Mouse (Mus musculus) gastrocnemius, adult 18-20 months (tissue): ENCODE measurements around the gene AL731706.2. TPM values are rescaled to one million over a fixed set of nuclear protein-coding genes. Genes with fewer than 3 reads are reported as not detected.
"Not testable (repeated sequence)": the region's sequence is repeated elsewhere in the genome, so short reads cannot be mapped to it uniquely, and the experiment has no call there.

ENCODE experiments used
- DNase-seq: peaks from one replicate; pipeline ENCODE4 v3.0.0; 2021; ENCODE audit warnings: low spot score
- long read RNA-seq, 2 experiments: library from polyadenylated mRNA; stranded (forward); transcript quantifications; one replicate each; pipeline ENCODE4 v2.0.0; 2021
- total RNA-seq, 2 experiments: library from RNA; stranded (reverse); gene quantifications; 2 replicates each; pipeline ENCODE4 v1.2.3; 2021

AL731706.2 gene
- total RNA-seq = 10 to 100 TPM; 35.3 to 38.5 TPM
- long read RNA-seq, experiment 1 = 0 reads
- long read RNA-seq, experiment 2 = 0 reads

DNA sequence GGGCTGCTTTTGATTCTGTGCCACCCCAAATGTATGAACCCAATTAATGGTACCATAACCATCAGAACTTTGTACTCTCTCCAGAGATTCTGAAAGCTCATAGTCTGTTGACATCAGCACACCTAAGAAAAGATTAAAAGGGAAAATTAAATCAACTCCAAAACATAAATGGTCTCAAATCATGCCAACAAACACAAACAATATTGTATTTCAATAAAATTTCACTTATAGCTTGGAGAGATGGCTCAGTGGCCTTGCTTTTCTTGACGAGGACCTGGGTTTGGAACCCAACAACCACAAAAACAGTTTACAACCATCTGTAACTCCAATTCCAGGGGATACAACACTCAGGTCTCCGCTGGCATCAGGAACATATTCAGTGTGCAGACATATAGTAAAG lies at the start of gene AL731706.2:
Gene AL731706.2 (minus strand): TSS at position 101 of the 400 bp plus-strand sequence.
- no peak for DNase-seq

DNA sequence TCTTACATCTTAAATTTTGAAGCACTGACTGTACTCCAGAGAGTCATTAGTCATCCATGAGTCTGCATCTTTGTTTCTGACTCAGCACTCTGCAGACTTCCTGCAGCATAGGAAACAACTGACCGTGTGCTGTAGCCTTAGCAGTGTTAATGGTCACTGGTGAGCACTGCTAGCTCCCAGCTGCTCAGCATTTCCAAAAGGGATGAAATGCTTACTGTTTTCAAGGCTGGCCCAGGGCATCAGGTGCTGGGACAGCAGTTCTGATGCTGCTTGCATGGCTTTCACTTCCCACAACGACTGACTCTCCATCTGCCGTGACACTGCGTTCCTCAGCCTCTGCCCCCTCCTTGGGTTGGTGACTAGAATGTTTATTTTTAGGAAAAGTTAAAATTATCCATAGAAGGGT lies 35.5 kb upstream of the AL731706.2 start:
- DNase-seq = peak; percentile 37

DNA sequence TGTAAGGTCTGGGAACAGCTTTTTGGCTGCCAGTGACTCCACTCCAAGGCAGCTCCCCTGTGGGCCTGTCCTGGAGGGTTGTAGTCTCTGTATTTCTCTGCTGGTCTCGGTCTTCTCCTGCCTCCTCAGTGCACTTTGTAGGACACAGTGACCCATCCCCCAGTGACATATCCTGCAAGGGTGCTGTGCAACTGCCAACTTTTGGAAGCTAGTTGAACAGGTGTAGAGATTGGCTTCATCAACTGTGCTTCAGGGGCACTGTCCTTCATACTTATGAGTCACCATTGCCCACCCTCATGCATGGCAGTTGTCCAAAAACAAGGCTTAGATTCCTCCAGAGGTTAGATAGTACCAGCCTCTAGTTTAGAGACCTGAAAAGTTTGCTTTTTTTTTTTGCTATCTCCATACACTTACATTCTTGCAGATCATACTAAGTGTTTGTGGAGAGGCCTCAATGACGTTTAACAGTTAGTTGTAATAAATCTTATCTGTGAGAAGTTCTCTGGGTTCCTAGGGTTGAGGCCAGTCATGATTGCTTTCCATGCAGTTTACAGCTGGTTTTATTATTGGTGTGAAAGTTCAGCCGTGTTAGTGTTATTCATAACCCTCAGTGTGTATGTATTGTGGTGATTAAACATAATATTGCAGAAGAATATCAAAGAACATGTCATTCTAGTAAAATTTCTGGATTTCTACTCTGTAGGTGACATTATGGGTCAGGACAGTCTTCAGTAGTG lies 34.9 kb upstream of the AL731706.2 start:
- DNase-seq = no peak

DNA sequence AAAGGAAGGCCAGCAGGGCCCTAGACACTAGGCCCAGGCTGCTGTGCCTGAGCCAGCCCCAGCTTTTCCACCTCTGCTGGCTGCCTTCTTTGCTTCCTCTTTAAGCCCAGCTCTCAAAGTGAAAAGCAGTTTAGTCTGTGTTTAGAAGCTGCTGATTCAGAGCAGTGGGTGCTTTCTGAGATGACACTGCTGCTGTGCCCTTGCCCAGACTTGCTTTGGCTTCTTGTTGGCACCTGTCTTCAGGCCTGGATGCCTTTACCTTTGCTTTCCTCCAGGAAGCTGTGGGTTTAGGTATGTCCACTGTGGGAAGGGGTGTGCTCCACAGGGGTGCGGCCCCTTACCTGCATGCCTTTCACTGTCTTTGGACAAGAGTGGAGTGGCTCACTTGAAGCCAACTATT lies 34.0 kb upstream of the AL731706.2 start:
- DNase-seq = peak; percentile 35

DNA sequence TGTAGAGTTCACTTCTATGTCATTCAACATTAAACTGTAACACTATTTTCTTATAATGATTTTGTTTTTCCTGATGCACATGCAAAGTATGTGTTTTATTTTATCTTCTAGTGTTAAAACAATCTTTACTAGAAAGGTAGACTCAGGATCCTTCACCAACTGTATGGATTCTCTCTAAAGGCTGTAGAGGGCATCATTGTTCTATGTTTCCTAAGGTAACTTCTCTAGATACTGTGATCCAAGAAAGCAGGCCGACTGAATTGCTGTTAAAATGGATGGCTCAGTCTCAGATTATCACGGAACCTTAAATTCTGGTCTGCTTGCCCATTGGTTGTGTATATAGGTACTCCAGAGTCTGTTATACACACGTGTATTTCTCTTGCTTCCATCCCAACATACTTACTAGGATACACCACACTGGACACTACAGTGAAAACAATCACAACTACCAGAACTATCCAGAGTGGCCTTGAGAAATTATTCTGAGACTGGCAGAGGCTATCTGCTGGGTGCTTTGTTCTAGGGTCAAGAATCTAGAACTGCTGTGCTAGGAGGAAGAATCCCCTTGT lies 28.9 kb upstream of the AL731706.2 start:
- no peak for DNase-seq

DNA sequence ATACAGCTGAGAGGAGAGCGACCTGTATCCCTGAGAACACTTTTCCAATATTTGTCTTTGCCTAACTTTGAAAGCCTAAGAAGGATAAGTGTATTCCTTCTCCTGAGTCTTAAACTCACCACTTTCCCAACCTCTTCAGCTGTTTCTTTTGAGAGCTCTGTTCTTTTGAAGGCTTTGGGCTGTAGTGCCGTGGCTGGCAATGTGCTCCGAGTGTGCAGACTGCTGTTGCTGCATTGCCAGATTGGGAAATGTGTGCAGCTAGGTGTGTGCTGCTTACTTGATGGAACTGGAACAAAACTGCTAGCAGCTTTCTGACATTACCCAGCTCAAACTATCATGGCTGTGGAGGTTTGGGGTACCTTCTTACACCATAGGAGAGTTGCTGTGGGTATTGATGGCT lies 27.5 kb upstream of the AL731706.2 start:
- no peak for DNase-seq

DNA sequence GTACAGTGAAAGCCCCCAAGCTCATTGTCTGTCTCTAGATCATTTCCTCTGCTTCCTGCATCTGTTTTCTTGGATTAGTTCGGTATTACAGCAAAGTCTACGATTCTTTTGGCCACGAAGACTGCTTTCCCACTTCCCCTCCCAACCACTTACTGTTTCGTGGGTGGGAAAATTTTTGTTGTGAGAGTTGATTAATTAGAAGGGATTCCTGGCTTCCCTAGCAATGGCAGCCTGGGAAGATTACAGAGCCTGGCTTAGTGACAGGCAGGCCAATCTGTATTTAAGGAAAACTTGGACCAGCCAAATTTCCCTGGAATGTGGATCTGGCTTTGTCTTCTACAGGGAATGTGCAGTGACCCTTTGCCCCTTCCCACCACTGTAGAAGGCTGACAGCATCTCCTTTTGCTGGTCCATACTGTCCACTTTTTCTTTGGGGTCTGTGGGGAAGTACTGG lies 26.5 kb upstream of the AL731706.2 start:
- DNase-seq = no peak

DNA sequence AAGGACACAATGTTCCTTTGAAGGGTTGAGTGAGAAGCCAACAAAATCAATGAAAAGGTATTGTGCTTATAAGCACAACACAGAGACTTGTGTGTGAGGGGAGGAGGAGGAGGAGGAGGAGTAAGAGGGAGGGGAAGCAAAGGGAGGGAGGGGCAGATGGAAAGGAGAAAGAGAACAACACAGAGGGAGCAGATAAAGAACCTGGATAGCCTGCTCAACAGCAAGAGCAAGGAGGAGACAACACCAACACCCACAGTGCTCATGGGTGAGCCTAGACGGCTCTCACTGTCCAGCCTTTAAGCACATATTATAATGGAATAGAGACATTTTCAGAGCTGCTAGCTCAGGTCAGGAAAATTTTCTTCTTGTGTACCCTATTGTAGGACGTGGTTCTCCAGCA lies 23.8 kb upstream of the AL731706.2 start:
- no peak for DNase-seq

DNA sequence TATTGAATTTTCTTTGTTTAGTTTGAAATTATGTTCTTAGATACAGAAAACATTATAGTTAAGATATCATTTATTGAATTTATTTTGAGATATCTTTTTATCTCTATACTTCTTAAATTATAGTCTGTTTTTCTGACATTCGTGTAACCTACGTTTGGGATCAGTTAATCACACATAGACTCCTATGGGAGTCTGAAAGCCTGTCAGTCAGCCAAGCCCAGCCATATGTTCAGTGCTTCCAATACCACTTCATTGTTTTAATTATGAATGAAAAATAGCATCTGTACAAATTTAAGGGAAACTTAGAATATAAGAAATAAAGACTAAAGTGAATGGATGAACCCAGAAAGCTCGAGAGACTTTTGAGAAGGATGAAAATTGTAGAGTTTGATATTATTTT lies 23.1 kb upstream of the AL731706.2 start:
- DNase-seq = no peak

DNA sequence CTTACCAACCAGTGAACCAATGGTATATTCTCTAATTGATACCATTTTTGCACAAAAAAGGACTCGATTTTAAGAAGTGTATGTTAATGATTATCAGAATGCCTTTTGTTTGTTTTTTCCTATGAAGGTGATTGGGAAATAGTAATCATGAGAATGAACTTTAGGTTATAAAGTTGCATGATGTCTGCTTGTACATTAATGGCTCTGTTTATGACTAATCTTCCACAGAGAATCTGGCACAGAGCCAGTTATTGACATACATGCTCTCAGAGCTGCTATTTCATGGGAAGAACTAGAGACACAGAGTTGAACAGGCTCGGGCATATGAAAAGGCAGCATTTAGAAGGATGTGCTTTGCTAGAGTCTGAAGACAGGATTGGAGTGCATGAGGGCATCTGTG lies 10.7 kb upstream of the AL731706.2 start:
- no peak for DNase-seq

DNA sequence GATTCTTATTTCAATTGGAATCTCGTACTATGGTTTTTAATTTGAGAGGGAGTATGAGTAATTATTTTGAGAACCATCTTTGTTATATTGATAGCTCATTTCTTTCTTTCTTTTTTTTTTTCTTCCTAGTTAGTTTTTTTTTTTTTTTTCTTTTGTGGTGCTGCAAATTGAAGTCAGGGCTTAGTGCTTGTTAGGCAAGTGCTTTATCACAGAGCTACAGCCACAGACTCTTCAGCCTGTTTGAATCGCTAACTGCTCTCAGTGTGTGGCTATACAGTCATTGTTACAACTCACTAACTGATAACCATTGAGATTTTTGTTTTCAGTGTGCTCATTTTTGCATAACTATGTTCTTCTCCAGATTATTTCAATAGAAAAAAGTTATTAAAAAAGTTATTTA lies 9.0 kb upstream of the AL731706.2 start:
- no peak for DNase-seq

DNA sequence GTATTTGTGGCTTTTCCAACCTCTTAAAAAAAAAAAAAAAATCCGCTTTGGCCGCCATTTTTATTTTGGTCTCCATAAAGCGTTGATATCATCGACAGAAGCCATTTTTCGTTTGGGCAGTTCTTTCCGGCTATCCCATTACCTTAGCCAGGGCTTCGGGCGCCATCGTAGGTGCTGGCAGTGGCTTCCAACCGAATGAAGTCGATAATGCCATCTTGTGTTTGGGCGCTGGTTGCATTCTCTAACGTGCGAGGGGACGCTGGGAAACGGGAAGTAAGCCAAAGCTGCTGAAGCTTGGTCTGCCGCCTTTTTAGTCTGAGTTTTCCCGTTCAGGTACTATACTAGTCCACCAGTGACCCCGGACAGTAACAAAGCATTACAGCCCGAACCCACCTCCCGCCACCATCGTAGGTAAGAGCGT lies 6.5 kb upstream of the AL731706.2 start:
- DNase-seq = peak; percentile 98

DNA sequence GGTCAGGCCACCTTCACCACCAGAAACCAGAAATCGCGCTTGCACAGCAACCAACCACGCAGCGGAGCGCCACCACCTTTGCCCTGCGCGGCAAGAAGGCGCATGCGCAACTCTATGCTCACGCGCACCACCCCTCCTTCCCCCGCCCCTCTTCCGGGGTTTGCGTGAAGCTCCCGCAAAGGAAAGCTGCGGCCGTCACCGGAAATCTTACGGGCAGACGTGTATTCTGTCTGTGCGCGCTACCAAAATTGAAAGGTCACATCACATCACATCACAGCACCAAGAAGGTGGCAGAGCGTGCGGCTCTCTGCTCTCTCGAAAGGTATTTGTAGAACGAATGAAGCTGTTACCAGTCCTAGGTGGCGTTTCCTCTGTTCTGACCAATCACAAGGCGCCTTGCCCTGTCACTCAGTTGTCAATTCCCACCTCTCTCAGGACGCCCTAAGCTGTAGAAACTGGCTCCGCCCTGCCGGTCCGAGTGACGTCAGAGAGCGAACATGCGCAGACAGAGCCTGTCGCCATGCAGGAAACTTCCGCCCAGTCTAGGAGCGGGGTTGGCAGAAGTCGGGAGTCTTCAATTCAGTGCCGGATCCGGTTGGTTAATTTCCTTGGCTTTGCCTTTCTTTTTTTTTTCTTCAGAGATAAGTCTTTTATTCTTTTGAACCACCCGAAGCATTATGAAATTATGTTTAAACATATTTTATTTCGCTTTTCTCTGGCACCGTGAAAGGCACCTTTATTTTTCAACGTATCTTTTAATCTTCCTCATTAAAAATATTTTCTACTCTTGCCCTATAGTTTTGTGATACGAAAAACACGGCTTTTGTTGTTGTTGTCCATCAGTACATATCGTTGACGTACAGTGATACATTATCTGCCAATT lies 5.8 kb upstream of the AL731706.2 start, which contains the start of the genes Slx4ip, AL731706.1 and Mkks:
Gene Slx4ip (plus strand): TSS at position 151 of the 883 bp plus-strand sequence.
Gene AL731706.1 (minus strand): TSS at position 322 of the 883 bp plus-strand sequence.
Gene Mkks (minus strand): TSS at position 322 of the 883 bp plus-strand sequence.
- DNase-seq = peak; percentile 100

DNA sequence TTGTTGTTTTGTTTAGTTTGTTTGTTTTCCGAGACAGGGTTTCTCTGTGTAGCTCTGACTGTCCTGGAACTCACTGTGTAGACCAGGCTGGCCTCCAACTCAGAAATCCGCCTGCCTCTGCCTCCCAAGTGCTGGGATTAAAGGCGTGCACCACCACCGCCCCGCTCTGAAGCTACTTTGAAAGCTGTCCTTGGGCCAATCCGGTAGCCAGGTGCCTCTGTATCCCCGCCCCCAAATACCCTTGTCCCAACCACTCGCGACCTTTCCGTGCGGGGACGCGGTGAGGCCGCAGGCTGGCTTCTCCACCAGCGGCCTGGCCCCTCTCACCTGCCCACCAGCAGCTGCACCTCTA lies 5.2 kb upstream of the AL731706.2 start:
- not testable (repeated sequence) for DNase-seq

DNA sequence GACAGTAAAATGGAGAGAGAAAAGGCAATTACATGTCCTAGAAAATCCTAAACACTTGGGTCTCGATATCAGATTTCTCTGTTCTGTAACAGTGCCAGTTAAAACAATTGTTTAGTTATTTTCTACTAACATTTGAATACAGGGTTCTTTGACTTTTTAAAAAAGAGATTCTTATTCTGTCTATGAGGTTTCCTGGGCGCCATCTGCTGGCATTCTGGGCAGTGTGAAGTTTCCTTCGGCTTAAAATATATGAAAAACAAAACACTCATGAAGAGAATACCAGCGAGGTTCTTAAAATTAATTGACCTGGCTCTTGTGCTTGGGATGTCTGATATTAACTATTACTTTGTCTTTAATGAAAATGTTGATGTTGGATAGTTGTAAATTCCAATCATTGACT lies 1.4 kb upstream of the AL731706.2 start:
- DNase-seq = no peak

DNA sequence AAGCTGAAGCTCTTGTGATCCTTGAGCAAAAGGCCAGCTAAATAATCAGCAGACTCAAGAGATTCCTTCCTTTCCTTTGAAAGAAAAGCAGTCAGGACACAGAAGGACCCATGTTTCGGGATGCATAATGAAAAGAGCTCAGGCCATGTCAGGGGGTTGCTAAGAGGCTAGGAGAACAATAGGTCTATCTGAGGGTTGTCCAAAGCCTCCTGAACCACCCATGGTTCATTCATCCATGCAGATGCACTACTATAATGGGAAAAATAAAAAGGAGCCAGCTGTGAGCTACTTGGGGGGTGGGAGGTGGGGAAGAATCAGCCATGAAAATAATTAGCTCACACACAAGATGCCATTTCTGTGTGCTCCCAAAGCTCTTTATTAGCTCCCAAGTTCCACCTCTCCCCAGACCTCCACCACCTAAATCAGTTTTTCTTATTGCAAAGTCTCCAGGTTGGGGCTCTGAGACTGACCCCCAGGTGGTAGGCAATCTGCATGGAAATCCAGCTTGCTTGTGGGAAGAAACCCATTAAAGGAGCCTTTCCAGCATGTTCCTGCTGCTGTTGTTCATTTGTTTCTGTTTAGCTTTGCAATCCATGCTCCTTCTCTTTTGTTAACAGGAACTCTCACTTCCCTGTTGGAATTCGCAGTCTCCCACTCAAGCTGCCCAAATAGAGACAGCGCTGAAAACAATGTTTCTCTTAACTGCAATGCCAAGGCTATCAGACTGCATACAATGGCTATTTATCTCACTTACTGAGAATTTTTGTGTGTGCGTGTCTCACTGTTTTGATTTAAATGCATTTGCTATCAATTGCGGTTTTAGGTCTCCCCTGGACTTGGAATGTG lies 30.7 kb downstream of the AL731706.2 start:
- DNase-seq = no peak

DNA sequence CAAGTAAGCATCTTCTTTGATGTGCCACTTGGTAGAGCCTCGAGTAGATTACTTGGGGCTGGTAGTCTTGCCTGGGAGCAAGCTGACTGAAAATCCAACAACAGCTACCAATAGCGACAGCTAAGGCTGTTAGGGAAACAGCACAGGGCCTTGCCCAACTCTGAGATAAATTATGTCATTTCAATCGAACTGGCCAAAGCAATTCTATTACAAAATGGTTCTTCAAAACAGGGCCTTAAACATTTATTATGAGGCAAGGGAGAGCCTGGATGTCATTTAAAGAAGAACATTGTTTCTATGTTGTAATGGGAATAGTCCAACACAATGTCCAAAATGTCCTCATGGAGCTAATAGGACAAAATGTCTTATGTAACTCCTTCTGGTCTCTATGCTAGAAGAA lies 35.1 kb downstream of the AL731706.2 start:
- no peak for DNase-seq

DNA sequence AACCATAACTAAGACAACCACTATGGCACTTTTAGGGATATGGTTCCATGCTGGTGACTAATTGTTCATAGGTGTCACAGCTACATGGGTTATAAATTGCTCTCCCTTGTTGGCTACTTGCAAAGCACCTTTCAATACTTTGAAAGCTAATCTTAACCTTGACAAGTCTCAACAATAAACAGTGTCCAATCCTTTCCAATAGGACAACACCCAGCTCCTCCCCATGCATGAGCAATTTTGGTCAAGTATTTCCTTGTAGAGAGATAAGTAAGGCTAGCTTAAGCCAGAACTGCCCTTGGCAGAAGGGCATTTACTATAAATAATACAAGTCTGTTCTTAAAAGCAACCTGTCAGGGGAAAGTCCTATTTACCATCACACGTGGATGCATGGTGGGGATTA lies 47.5 kb downstream of the AL731706.2 start:
- no peak for DNase-seq

DNA sequence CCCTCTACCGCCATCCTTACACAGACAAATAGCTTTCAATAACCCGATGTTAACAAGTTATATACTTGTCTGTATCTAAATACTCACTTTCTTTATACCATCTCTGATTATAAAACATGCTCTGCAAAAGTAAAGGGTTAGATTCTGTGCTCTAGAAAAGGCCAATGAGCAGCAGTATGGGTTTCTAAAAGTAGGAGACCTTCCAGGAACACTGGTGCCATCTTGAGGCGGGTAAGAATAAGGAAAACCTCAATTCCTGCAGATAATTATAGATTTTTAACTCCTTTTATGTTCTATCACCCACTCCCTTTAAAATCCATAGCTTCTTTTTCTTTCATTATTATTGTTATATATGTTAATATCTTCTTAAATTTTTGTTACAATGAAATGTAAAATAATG lies 49.6 kb downstream of the AL731706.2 start:
- DNase-seq = no peak
